In genomic region chr19:37018411-37018810, GRCm38 (mm10) we compare ENCODE assay signal across 8 mouse cellular contexts.
A peak's percentile ranks its signal among the peaks of the same experiment; 100 is the strongest.
DNase-seq lines count a peak whose midpoint lies in the region; ATAC-seq and TF ChIP-seq lines count a peak whose summit lies in the region.

No protein-coding gene starts in this region.

- ATAC-seq in erythroid progenitor cell, adult 5-6 weeks (replicated peaks; ENCODE audit: low FRiP score, poor library complexity, severe bottlenecking): peak; percentile 79
- peak; percentile 88 for ATAC-seq in hindbrain, embryonic 14.5 days (ENCODE audit: low FRiP score)
- ATAC-seq in limb, embryonic 11.5 days (ENCODE audit: insufficient number of reproducible peaks, low FRiP score, low TSS enrichment, low read depth): peak; percentile 94

- H3K27me3 ChIP-seq in E14TG2a.4 (ENCODE audit: insufficient read depth, low read length): no peaks in the 10 kb centered on the region
- H3K27me3 ChIP-seq in hindbrain, embryonic 14.5 days (ENCODE audit: control insufficient read depth, insufficient read depth, low read length): no peaks in the 10 kb centered on the region
- H3K27me3 ChIP-seq in limb, embryonic 11.5 days (ENCODE audit: control insufficient read depth, insufficient read depth, low read length): no peaks in the 10 kb centered on the region
- no peaks in the 10 kb centered on the region for H3K27me3 ChIP-seq in midbrain, embryonic 10.5 days (ENCODE audit: low read depth, poor library complexity, severe bottlenecking)

- peak overlapping the region; percentile 44 for H3K4me2 ChIP-seq in hindbrain, embryonic 14.5 days (replicated peaks)
- peak overlapping the region; percentile 44 for H3K4me2 ChIP-seq in limb, embryonic 11.5 days (ENCODE audit: low read depth, severe bottlenecking)

- H3K9me3 ChIP-seq in E14TG2a.4 (ENCODE audit: low read length): no peaks in the 10 kb centered on the region
- peaks cover 8% of the 10 kb centered on the region for H3K9me3 ChIP-seq in hindbrain, embryonic 14.5 days (ENCODE audit: control insufficient read depth, low read length)
- H3K9me3 ChIP-seq in limb, embryonic 11.5 days (ENCODE audit: control insufficient read depth, low read length): no peaks in the 10 kb centered on the region; the same call in 1 of the 2 replicates
- H3K9me3 ChIP-seq in midbrain, embryonic 10.5 days (replicated peaks): peaks cover 12% of the 10 kb centered on the region

- H3K27ac ChIP-seq in hindbrain, embryonic 14.5 days: no peak overlapping the region
- H3K27ac ChIP-seq in limb, embryonic 11.5 days (replicated peaks; ENCODE audit: low read depth, low read length): no peak overlapping the region
- peak overlapping the region; percentile 75 for H3K27ac ChIP-seq in midbrain, embryonic 10.5 days (replicated peaks)

- DNase-seq in adrenal gland, adult 2 months: peak; percentile 83
- peak; percentile 62 for DNase-seq in hindbrain, embryonic 14.5 days (ENCODE audit: low spot score)
- DNase-seq in limb, embryonic 11.5 days (ENCODE audit: low spot score): peak; percentile 84
- peak; percentile 81 for DNase-seq in midbrain, embryonic 10.5 days (ENCODE audit: low spot score)
- DNase-seq in spleen, postnatal 14 days (ENCODE audit: low spot score in 2 of 2): peak; percentile 28 to 34
- DNase-seq in cerebellum, adult 11-12 months: no peak

- peaks cover 58% of the 10 kb centered on the region for H3K4me1 ChIP-seq in E14TG2a.4 (replicated peaks; ENCODE audit: low read depth, low read length)
- H3K4me1 ChIP-seq in hindbrain, embryonic 14.5 days (replicated peaks; ENCODE audit: control insufficient read depth, insufficient read depth, low read length): peaks cover 9% of the 10 kb centered on the region; the same call in 1 of the 2 replicates
- no peaks in the 10 kb centered on the region for H3K4me1 ChIP-seq in limb, embryonic 11.5 days (ENCODE audit: control insufficient read depth, insufficient read depth, low read length)
- H3K4me1 ChIP-seq in midbrain, embryonic 10.5 days: peaks cover 29% of the 10 kb centered on the region

- peak overlapping the region; percentile 39; the same call in 1 of the 2 replicates for H3K9ac ChIP-seq in hindbrain, embryonic 14.5 days
- H3K9ac ChIP-seq in limb, embryonic 11.5 days (ENCODE audit: low read length): no peak overlapping the region

- peaks cover 4% of the 10 kb centered on the region; the same call in 1 of the 2 replicates for H3K36me3 ChIP-seq in E14TG2a.4 (ENCODE audit: insufficient read depth, low read length)
- H3K36me3 ChIP-seq in hindbrain, embryonic 14.5 days (replicated peaks; ENCODE audit: control insufficient read depth, insufficient read depth): peaks cover 1% of the 10 kb centered on the region; the same call in 1 of the 2 replicates
- peaks cover 2% of the 10 kb centered on the region for H3K36me3 ChIP-seq in limb, embryonic 11.5 days (ENCODE audit: control insufficient read depth, insufficient read depth, low read length)
- peaks cover 16% of the 10 kb centered on the region for H3K36me3 ChIP-seq in midbrain, embryonic 10.5 days

- 6% methylated on average over 25 of the region's 26 CpGs for WGBS in hindbrain, embryonic 14.5 days
- WGBS in limb, embryonic 11.5 days: 3% methylated on average over 26 of the region's 26 CpGs
- 2% methylated on average over 26 of the region's 26 CpGs for WGBS in midbrain, embryonic 10.5 days

- H3K4me3 ChIP-seq in E14TG2a.4 (replicated peaks; ENCODE audit: low read length): peak overlapping the region; percentile 84
- H3K4me3 ChIP-seq in hindbrain, embryonic 14.5 days (replicated peaks; ENCODE audit: low read length): peak overlapping the region; percentile 20
- peak overlapping the region; percentile 27 for H3K4me3 ChIP-seq in limb, embryonic 11.5 days (ENCODE audit: low read depth, low read length)
- H3K4me3 ChIP-seq in midbrain, embryonic 10.5 days: peak overlapping the region; percentile 57

- TF ChIP-seq CTCF in E14TG2a.4 (conservative IDR thresholded peaks at IDR 0.05; ENCODE audit: low read length): no peak

Comparison
In these comparisons a context has a peak if more than half of its experiments do, and no peak if none do; other contexts are left out.
1. H3K4me3 ChIP-seq: peak in every context shown above with its lines; median percentile 84 in E14TG2a.4; 57 in midbrain, embryonic 10.5 days; 27 in limb, embryonic 11.5 days; 20 in hindbrain, embryonic 14.5 days.